Mouse (Mus musculus): ENCODE measurements around the gene Neu2. TPM values are rescaled to one million over a fixed set of nuclear protein-coding genes. Genes with fewer than 3 reads are reported as not detected.
"Not testable (repeated sequence)": the region's sequence is repeated elsewhere in the genome, so short reads cannot be mapped to it uniquely, and the experiment has no call there.

Gene Neu2
- 0.67 and 0.71 TPM in 2 replicates for polyA plus RNA-seq (2012; ENCODE audit: insufficient read depth, insufficient read length, missing spikeins)

DNA sequence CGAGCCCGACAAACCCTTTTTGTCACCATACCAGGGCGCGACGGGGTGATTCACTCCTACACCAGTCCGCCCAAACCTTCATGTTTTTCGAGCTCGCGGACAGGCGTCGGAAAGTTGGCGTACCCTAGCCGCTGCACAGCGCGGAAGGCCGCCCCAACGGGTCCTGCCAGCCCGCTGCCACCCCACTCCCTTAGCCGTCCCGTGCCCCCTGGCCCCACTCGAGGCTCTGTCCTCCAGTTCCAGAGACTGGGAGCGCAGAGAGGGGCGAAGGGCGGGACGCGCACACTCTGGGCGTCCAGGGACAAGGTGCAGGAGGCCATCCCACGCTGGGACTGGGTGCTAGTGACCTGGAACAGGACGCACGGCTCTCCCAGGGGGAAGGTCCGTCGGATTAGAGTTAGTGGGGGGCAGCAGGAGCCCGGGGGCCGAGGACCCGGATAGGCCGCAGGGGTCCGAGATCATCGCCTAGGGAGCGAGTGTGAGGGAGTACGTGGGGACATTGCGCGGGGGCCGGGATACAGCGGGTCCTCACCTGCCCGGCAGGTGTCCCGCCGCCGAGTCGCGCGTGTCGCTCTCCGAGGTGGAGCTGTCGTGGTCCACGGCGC, at the start of gene Neu2:
TSS of gene Neu2 (plus strand) at position 329 of the 605 bp plus-strand sequence.
- H3K4me1 ChIP-seq (ENCODE audit: control insufficient read depth, insufficient read depth, insufficient read length, low read length), result no peaks in the 10 kb centered on the region

DNA sequence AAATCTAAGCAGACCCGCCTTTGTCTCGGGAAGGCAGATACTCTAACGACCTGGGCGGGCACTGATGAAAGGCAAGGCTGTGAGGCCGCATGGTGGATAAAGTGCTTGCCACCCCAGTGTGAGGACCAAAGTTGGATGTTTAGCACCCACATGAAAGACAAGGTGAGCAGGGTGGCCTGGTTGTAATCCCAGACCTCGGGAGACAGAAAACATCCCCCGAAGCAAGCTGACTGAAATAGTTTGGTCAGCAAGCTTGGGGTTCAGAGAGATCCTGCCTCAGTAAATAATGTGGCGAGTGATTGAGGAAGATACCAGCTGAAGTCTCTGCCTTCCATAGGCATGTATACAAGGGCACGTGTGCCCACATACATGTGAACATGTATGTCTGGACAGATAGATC, 42.2 kb upstream of the Neu2 start:
- Histone ChIP-seq H3K4me3 (ENCODE audit: insufficient read depth, low read depth, low read length) (no peak overlapping the region), H3K27ac (replicated peaks; ENCODE audit: low read depth, low read length) (no peak overlapping the region), H3K4me1 (ENCODE audit: control insufficient read depth, insufficient read depth, insufficient read length, low read length) (no peaks in the 10 kb centered on the region)

More for the DNA sequence above, at the start of gene Neu2:
- Histone ChIP-seq H3K4me3 (ENCODE audit: insufficient read depth, low read depth, low read length) (peak within 1 kb of the TSS; percentile 36), H3K27ac (replicated peaks; ENCODE audit: low read depth, low read length) (no peak within 1 kb of the TSS)

DNA sequence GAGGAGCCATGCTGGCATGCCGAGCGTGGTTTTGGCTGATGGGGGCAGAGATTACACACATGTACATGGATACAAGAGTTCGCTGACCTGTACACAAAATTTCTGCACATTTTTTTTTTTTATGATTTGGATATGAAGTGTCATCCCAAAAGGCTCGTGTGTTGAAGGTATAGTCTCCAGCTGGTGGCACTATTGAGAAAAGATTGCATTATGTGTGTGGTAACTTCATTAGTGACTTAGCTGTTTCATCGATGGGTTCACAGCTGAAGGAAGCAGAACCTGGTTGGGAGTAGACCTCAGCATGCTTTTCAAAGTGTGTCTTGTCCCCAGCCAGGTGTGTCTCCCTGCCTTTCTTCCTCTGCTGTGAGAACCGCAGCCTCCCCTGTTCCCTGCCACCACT, 41.4 kb upstream of the Neu2 start:
- Histone ChIP-seq H3K4me1 (ENCODE audit: control insufficient read depth, insufficient read depth, insufficient read length, low read length) (no peaks in the 10 kb centered on the region), H3K27ac (replicated peaks; ENCODE audit: low read depth, low read length) (no peak overlapping the region), H3K4me3 (ENCODE audit: insufficient read depth, low read depth, low read length) (no peak overlapping the region)

DNA sequence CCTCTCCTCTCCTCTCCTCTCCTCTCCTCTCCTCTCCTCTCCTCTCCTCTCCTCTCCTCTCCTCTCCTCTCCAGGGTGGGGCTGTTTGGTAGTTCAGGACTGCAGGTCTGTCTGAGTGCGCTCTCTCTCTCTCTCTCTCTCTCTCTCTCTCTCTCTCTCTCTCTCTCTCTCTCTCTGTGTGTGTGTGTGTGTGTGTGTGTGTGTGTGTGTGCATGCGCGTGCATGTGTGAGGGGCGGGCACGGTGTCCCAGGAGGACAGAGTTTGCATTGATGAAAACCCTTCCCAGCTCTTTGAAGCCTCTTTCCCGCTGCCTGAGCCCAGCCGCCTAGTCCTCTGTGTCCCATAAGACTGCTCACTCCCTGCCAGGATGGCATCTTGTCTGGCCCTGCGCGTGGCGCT, 39.7 kb upstream of the Neu2 start, which contains the start of gene Snorc:
TSS of gene Snorc (plus strand) at position 301 of the 400 bp plus-strand sequence.
- H3K4me3 ChIP-seq (ENCODE audit: insufficient read depth, low read depth, low read length); H3K27ac ChIP-seq (replicated peaks; ENCODE audit: low read depth, low read length); H3K4me1 ChIP-seq (ENCODE audit: control insufficient read depth, insufficient read depth, insufficient read length, low read length): not testable (repeated sequence)

DNA sequence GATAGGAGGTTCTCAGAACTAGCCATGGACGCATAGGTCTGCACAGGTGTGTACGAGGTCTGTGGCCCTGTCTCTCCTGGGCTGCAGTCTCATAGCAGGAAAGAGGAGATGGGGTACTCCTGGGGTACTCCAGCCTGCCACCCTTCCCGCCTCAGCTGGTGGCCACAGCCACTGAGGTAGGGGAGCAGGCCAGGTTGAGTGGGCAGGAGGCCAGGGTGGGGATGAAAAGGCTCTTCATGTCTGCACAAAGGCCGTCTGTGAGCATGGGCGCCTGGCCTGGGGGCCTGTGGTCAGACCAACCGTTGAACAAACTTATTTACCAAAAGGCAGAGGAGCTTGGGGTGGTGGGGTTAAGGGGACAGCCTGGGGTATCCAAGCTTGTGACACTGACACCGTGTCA, 37.8 kb upstream of the Neu2 start:
- Histone ChIP-seq H3K4me3 (ENCODE audit: insufficient read depth, low read depth, low read length) (no peak overlapping the region), H3K27ac (replicated peaks; ENCODE audit: low read depth, low read length) (no peak overlapping the region), H3K4me1 (ENCODE audit: control insufficient read depth, insufficient read depth, insufficient read length, low read length) (no peaks in the 10 kb centered on the region)

DNA sequence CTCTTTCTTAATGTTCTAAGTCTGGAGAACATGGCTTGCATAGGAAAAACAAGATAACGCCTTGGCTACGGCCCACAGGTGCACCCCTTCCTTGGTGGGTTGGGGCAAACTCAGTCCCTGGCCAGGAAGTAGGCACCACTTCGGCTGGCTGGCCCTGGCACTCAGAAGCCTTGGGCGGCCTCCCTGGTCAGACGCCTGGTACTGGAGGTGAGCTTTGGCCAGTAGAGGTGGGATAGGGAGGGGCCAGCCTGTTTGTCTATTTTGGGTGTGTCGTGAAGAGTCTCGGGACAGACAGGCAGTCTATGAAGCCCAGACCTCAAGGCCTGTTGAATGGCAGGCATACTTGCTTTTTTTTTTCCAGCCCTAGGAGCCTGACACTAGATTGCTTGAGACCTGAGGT, 37.1 kb upstream of the Neu2 start:
- Histone ChIP-seq H3K4me1 (ENCODE audit: control insufficient read depth, insufficient read depth, insufficient read length, low read length) (no peaks in the 10 kb centered on the region), H3K27ac (replicated peaks; ENCODE audit: low read depth, low read length) (no peak overlapping the region)

DNA sequence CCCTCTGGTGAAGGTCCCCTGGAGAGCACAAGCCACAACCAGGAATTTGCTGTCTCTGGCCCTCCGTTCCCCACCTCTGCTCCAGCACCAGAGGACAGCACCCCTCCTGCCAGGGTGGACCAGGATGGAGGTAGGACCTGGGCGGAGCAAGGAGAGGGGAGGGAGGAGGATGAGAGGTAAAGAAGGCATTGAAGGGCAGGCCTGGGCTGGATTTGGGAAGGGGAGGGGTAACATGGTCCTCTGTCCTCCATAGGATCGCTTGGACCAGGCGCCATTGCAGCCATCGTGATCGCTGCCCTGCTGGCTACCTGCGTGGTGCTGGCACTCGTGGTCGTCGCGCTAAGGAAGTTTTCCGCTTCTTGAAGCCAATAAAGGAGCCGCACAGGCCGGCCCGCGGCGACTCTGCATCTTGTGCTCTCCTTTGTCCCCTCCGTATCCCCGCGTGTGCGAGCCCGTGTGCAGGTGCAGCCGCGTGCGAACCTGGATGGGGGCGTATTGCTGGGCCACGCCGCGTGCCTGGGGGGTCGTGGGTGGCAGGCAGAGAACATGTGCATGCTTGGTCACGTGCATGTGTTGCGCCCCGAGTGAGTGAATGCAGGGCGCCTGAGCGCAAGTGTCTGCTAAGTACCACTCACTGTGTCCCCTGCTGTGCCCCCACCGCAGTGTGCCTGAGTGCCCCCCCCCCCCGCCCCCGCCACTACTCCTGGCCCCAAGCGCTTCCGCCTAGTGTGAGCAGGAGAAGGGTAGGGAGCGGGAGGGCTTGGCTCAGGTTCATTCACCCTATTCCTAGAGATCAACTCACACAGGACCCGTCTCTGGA, 34.4 kb upstream of the Neu2 start:
- no peak overlapping the region for H3K27ac ChIP-seq (replicated peaks; ENCODE audit: low read depth, low read length)
- no peaks in the 10 kb centered on the region for H3K4me1 ChIP-seq (ENCODE audit: control insufficient read depth, insufficient read depth, insufficient read length, low read length)
- H3K4me3 ChIP-seq (ENCODE audit: insufficient read depth, low read depth, low read length), result no peak overlapping the region

More for the DNA sequence above, 37.1 kb upstream of the Neu2 start:
- H3K4me3 ChIP-seq (ENCODE audit: insufficient read depth, low read depth, low read length), result no peak overlapping the region

DNA sequence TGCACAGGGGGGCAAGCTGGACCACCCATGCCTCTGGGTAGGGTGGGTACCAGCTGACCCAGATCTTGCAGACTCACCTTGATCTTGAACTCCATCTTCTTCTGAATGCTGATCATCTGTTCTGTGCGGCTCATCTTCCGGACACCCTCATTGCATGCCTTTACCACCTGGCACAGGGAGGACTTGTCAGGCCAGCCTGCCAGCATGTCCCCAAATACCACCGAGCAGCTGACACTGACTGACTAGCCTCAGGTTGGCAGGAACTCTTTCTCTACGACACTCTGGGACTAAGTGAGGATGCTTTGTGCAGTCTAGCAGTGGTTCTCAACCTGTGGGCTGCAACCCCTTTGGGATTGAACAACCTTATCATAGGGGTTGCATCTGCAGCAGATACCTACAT, 27.1 kb upstream of the Neu2 start:
- Histone ChIP-seq H3K4me1 (ENCODE audit: control insufficient read depth, insufficient read depth, insufficient read length, low read length) (no peaks in the 10 kb centered on the region), H3K27ac (replicated peaks; ENCODE audit: low read depth, low read length) (no peak overlapping the region), H3K4me3 (ENCODE audit: insufficient read depth, low read depth, low read length) (no peak overlapping the region)

DNA sequence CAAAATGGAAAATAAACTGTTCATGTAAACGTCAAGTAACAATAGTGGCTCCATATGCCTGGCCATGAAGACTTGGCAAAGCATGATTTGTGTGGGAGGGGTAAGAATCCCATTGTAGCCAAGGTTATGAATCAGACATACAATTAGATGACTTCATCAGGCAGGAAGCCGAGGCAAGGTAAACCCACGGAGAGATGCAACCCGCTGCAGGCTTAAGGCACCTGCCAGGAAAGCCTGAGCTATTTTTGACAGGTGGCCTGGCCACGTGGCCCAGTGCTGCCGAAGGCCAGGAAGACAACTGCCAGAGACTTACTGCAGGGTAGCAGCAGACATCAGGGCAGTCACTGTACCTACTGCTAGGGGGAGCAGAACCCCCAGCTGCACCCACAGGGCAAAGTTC, 23.3 kb upstream of the Neu2 start:
- Histone ChIP-seq H3K4me3 (ENCODE audit: insufficient read depth, low read depth, low read length) (no peak overlapping the region), H3K4me1 (ENCODE audit: control insufficient read depth, insufficient read depth, insufficient read length, low read length) (no peaks in the 10 kb centered on the region), H3K27ac (replicated peaks; ENCODE audit: low read depth, low read length) (no peak overlapping the region)

DNA sequence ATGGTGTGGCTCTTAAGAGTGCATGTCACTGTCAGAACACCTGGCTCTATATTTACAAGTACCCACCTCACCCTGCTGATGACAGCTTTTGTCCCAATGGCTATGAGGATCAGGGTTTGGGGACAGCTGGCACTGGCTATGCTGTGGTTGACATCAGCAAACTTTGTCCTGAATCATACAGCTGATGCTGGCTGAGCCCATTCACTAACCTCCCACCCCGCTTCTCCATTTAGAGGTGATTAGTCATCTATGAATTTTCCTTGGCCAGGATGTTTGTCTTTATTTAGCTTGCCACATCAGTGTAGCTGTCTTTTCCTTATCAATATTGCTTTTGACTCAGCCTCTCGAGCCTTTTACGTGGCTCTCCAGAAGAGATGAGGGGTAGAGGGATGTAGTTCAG, 17.4 kb upstream of the Neu2 start:
- no peak overlapping the region for H3K27ac ChIP-seq (replicated peaks; ENCODE audit: low read depth, low read length)

DNA sequence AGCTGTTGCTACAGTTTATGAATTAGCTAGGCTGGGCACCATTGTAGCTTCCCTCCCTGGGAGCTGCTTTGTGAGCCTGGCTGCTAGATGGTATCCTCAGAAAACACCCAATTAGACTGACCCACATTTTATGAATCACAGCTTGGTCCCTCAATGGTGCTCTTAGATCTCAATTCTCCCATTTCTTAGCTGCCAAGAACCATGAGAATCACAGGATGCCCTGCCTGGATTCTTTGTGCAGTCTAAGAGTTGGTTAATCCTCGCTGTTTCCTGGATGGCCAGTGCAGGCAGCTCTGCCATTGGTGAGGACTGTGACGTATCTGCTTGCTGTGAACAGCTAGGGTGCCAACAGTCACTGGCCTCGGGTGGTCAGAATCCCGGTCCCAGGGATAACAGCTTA, 16.1 kb upstream of the Neu2 start:
- H3K4me1 ChIP-seq (ENCODE audit: control insufficient read depth, insufficient read depth, insufficient read length, low read length), result no peaks in the 10 kb centered on the region
- no peak overlapping the region for H3K27ac ChIP-seq (replicated peaks; ENCODE audit: low read depth, low read length)
- H3K4me3 ChIP-seq (ENCODE audit: insufficient read depth, low read depth, low read length), result no peak overlapping the region

More for the DNA sequence above, 17.4 kb upstream of the Neu2 start:
- Histone ChIP-seq H3K4me1 (ENCODE audit: control insufficient read depth, insufficient read depth, insufficient read length, low read length) (no peaks in the 10 kb centered on the region), H3K4me3 (ENCODE audit: insufficient read depth, low read depth, low read length) (no peak overlapping the region)

DNA sequence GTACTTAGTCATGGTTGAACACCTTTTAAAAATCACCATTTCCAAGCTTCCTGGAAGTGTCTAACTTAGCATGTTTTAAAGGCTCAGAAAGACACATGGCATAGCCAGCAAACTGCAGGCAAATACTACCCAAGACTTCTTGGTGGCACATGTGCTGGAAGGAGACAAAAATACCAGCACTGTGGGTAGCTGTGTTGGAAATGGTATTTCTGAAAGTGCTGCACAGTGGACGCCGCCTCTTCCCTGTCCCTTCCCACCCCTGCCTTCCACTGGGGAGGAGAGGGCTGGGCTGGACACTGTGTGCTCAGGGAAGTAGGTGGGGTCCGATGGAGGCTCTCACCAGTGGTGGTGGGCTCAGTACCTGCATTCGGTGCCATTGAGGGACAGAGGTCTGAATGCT, 4.2 kb upstream of the Neu2 start:
- Histone ChIP-seq H3K4me3 (ENCODE audit: insufficient read depth, low read depth, low read length) (no peak overlapping the region), H3K27ac (replicated peaks; ENCODE audit: low read depth, low read length) (no peak overlapping the region), H3K4me1 (ENCODE audit: control insufficient read depth, insufficient read depth, insufficient read length, low read length) (no peaks in the 10 kb centered on the region)

DNA sequence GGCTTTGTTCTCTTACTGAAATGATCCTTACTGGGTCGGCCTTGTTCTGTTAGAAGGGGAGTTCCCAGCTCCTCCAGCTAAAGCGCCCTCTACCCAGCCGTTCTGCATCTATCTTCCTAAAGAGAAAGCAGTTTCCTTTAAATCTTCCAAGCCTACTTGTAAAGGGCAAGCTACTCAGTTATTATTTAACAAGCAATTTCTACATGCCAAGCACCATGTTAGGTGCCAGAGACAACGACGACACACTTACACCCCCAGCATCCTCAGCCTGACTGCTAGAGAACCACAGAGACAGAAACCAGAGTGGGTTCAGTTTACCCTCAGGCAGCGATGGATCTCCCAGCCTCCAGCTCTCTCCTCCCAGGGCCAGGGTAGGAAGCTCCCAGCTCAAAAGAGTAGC, 1.8 kb upstream of the Neu2 start:
- Histone ChIP-seq H3K4me1 (ENCODE audit: control insufficient read depth, insufficient read depth, insufficient read length, low read length) (no peaks in the 10 kb centered on the region), H3K27ac (replicated peaks; ENCODE audit: low read depth, low read length) (no peak overlapping the region), H3K4me3 (ENCODE audit: insufficient read depth, low read depth, low read length) (no peak overlapping the region)

DNA sequence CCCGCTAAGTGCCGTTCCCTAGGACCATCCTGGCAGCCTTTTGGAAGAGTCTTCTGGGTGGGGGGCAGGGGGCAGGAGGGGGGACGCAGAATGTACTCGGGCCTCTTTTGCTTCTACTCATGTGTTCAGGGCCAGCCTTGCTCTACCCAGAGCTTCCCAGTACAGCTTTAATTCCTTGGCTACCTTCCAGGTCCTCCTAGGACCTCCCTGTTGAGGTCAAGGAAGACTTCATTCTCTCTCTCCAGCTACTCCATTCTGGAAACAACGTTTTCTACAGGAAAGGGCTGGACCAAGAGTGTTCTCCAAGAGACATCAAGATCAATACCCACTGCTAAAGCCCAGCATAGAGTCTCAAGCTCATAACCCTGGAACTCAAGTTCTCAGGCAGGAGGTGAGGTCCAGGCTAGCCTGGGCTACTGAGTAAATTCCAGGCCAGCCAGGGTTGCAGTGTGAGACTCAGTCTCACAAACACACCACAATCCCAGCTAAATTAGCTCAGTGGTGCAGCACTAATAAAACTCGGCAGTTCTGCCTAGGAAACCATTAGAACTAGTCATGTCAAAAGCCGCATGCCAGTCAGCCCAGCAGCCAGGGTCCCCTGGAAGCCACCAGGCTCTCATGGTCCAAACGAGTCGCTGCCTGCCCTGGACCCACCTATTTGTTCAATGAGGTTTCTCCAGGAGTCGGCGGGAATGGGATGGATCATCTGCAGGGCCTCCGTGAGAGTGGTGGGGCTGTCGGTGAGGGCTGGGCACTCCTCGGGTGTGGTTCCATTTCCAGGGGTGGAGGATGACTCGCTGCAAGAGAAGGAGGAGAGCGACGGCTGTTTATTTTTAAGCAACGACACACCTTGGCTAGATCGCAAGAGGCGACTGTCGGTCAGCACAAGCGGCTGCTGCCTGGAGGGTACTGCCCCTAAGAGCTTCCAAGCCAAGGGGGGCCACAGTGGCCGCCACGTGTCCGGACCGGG, 813 bp upstream of the Neu2 start:
- Histone ChIP-seq H3K4me1 (ENCODE audit: control insufficient read depth, insufficient read depth, insufficient read length, low read length) (no peaks in the 10 kb centered on the region), H3K4me3 (ENCODE audit: insufficient read depth, low read depth, low read length) (peak overlapping the region; percentile 36; the same call in 1 of the 2 replicates), H3K27ac (replicated peaks; ENCODE audit: low read depth, low read length) (no peak overlapping the region)

DNA sequence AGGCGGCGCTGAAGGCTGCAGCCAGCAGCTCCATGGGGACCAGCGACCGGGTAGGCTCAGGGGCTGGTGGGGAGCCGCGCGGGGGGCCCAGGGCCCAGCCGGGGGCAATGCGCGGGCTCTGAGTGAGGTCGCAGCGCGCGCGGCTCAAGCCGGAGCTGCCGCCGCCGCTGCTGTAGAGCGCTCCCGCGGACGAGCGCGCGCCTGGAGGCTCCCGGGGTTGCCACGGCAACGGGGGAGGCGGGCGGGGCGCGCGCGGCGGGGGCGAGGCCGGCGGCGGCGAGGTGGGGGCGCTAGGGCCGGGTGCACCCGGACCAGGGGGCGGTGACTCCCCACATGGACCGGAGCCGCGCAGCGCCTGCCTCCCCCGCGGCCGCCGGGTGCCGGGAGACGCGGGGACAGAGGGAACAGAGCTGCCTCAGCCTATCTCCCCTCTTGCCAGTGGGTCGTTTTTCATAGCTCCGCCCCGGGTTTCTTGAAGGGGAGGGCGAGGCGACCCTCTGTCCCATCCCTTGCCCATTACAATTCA, 540 bp downstream of the Neu2 start:
- peak overlapping the region; percentile 36 for H3K4me3 ChIP-seq (ENCODE audit: insufficient read depth, low read depth, low read length)
- no peaks in the 10 kb centered on the region for H3K4me1 ChIP-seq (ENCODE audit: control insufficient read depth, insufficient read depth, insufficient read length, low read length)
- H3K27ac ChIP-seq (replicated peaks; ENCODE audit: low read depth, low read length), result no peak overlapping the region

Measured in brown adipose tissue, adult 24 weeks (tissue).